Mouse (Mus musculus): Measurements from ENCODE around the gene Pga5.

GRCm38 (mm10) chr19:10676656-10677055, 1.2 kb downstream of the Pga5 start:
- no peak for TF ChIP-seq POLR2A (IDR thresholded peaks at IDR 0.05; ENCODE audit: borderline replicate concordance, insufficient read depth, low read length)
- no peak for TF ChIP-seq CTCF (IDR thresholded peaks at IDR 0.05; ENCODE audit: borderline replicate concordance, insufficient read depth, low read depth, low read length)
